Mouse (Mus musculus) E14TG2a.4 (cell line): ENCODE measurements at regions not wholly inside any gene's neighbourhood (a gene's known extent, or its start where the extent isn't known, plus 50 kb on each side); places are given as distances from the start of the nearest gene placed in this dataset.

ENCODE experiments used
- CTCF ChIP-seq: conservative IDR thresholded peaks from 2 replicates; pipeline ENCODE4 v1.5.1; 2014; ENCODE audit warnings: low read length
- NANOG ChIP-seq: IDR thresholded peaks from 2 replicates; pipeline ENCODE4 v1.6.1; 2014; ENCODE audit warnings: borderline replicate concordance, low read length, mixed read lengths

DNA sequence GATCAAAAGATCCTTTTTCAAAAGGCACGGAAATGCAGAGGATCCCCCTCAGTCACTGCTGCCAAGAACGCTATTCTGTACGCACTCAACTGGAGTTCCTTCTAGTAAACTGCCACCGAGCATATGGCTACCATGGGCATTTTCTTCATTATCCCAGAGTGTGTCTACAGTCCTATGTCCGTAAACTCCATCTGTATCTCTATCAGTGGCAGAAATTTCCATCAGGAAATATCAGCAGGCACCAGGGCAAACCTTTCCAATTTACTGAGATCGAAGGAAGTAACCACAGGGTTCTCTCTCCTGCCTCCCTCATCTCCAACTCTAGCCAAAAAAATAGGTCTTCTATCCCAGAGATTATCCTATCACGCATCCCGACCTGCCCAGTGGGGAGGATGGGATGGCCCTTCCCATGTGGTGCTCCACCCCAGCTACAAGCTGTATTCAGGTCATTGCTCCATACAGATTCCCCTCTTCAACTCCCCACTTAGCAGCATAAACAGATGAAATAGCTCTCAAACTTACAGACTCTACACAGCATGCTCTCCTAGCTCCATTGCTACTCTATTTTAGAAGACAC lies 310.5 kb downstream of the Gm45692 start:
- TF ChIP-seq CTCF (no peak), NANOG (no peak)
